Mouse (Mus musculus) kidney, postnatal 0 days (tissue): ENCODE results near the gene Svep1. TPM values are rescaled to one million over a fixed set of nuclear protein-coding genes. Genes with fewer than 3 reads are reported as not detected.

Experiments
- ATAC-seq: fragments of 200-750 bp; cut with Nextera tagmentation; replicated peaks from 2 replicates; pipeline ENCODE4 v1.8.0; 2017; ENCODE audit warnings: low read depth, moderate number of reproducible peaks, moderate TSS enrichment, moderate library complexity; ENCODE audit not compliant: low FRiP score
- DNase-seq: peaks from one replicate; pipeline ENCODE4 v3.0.0-alpha.2; 2016; ENCODE audit warnings: low spot score
- H3K27ac ChIP-seq: fragments of 300-500 bp; sonication (generic); 2 replicates; pipeline ENCODE4 v1.5.1; 2014; ENCODE audit warnings: mild to moderate bottlenecking
- H3K27me3 ChIP-seq: fragments of 300-500 bp; sonication (generic); 2 replicates; pipeline ENCODE4 v1.6.1; 2014; ENCODE audit warnings: low read length, mixed read lengths; ENCODE audit not compliant: insufficient read depth
- H3K36me3 ChIP-seq: fragments of 300-500 bp; sonication (generic); 2 replicates; pipeline ENCODE4 v1.6.1; 2014; ENCODE audit warnings: low read length, mixed read lengths; ENCODE audit not compliant: insufficient read depth
- H3K4me1 ChIP-seq: fragments of 300-500 bp; sonication (generic); replicated peaks from 2 replicates; pipeline ENCODE4 v1.6.1; 2014; ENCODE audit warnings: antibody characterized with exemption, low read length, mixed read lengths; ENCODE audit not compliant: insufficient read depth
- H3K4me2 ChIP-seq: fragments of 300-500 bp; sonication (generic); 2 replicates; pipeline ENCODE4 v1.6.1; 2014; ENCODE audit warnings: mild to moderate bottlenecking, low read length, moderate library complexity, mixed read lengths
- H3K4me3 ChIP-seq: fragments of 300-500 bp; sonication (generic); replicated peaks from 2 replicates; pipeline ENCODE4 v1.5.1; 2014; ENCODE audit warnings: low read depth, low read length
- H3K9ac ChIP-seq: fragments of 300-500 bp; sonication (generic); 2 replicates; pipeline ENCODE4 v1.6.1; 2014; ENCODE audit warnings: low read depth, low read length
- H3K9me3 ChIP-seq: fragments of 300-500 bp; sonication (generic); replicated peaks from 2 replicates; pipeline ENCODE4 v1.6.1; 2016; ENCODE audit warnings: low read length, inconsistent platforms, mixed read lengths
- CTCF ChIP-seq: IDR thresholded peaks from 2 replicates; pipeline ENCODE4 v1.5.1; 2016; ENCODE audit warnings: antibody characterized with exemption, low read depth, mild to moderate bottlenecking, moderate library complexity
- WGBS: fragments of 180-500 bp; shearing (Covaris S2); extraction: QIAGEN DNeasy Blood & Tissue Kit; methylation state at CpG from one replicate; pipeline ENCODE4 v1.1.7; 2014; 5-methylcytosine and 5-hydroxymethylcytosine counted together
- polyA plus RNA-seq: library from polyadenylated mRNA; unstranded; fragments of >200 nt; fragmentation: Nextera tagmentation; extraction: Ambion mirVana; gene quantifications from 2 replicates; pipeline ENCODE4 v1.2.1, GENCODE M21; 2015

The Svep1 gene
- polyA plus RNA-seq, 1 experiment from 2014 or later, result 2.5 TPM

DNA sequence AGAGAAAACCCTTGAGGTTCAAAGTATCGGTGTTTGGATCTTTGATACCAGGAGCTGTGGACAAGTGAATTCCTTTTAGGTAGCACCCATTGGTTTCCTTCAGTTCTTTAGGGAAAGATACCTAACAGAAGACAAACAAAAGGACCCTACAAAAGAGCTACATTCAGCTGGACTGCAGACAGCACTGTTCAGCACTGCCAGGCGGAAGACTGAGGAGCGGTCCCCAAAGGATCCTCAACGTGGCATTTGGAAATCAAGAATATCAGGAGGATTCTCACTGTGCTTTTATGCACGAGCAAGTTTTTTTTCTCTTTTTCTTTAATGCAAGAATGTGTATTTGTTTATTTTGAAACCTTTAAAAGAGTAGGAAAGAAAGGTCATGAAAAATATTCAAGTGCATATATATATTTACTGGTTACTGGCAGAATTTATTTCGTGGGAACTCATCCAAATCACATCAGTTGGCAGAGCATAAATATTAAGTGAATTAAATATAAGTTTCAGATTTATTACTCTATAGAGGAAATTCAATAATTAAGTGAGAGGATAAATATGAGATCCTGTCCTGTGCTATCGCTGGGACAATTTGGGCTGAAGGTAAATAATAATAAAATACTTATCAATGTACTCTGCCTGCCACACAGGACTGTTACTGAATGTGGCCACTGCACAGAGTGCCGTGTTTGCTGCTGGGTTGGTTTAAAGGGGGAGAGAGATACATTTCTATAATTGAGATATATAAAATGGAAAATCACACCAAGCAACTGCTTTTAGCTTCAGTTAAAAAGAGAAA is 66.7 kb downstream of the Svep1 start:
- Histone ChIP-seq H3K27ac (no peak overlapping the region), H3K4me3 (no peak overlapping the region), H3K36me3 (no peaks in the 10 kb centered on the region), H3K27me3 (no peaks in the 10 kb centered on the region), H3K4me2 (no peak overlapping the region), H3K9me3 (no peaks in the 10 kb centered on the region), H3K9ac (no peak overlapping the region), H3K4me1 (no peaks in the 10 kb centered on the region)
- no peak for ATAC-seq
- no peak for DNase-seq
- WGBS, result 73% methylated on average over 8 of the region's 8 CpGs
- no peak for TF ChIP-seq CTCF

- ATAC-seq (no peak), DNase-seq (no peak)
- Histone ChIP-seq H3K36me3 (no peaks in the 10 kb centered on the region), H3K27ac (no peak overlapping the region), H3K4me2 (no peak overlapping the region), H3K9ac (no peak overlapping the region), H3K9me3 (no peaks in the 10 kb centered on the region), H3K4me3 (no peak overlapping the region), H3K4me1 (no peaks in the 10 kb centered on the region), H3K27me3 (no peaks in the 10 kb centered on the region)
- 77% methylated on average over 6 of the region's 6 CpGs for WGBS
- no peak for TF ChIP-seq CTCF
These were observed 67.4 kb downstream of the Svep1 start for GRCm38 (mm10) chr4:58139241-58139640.

- Histone ChIP-seq H3K4me2 (no peak overlapping the region), H3K9ac (no peak overlapping the region), H3K27ac (no peak overlapping the region), H3K36me3 (no peaks in the 10 kb centered on the region), H3K27me3 (no peaks in the 10 kb centered on the region), H3K9me3 (no peaks in the 10 kb centered on the region), H3K4me1 (no peaks in the 10 kb centered on the region), H3K4me3 (no peak overlapping the region)
- ATAC-seq, result no peak
- no peak for DNase-seq
- WGBS, result 80% methylated on average over 1 of the region's 1 CpGs
- TF ChIP-seq CTCF, result no peak
These were observed 72.9 kb downstream of the Svep1 start for GRCm38 (mm10) chr4:58133610-58134309.

DNA sequence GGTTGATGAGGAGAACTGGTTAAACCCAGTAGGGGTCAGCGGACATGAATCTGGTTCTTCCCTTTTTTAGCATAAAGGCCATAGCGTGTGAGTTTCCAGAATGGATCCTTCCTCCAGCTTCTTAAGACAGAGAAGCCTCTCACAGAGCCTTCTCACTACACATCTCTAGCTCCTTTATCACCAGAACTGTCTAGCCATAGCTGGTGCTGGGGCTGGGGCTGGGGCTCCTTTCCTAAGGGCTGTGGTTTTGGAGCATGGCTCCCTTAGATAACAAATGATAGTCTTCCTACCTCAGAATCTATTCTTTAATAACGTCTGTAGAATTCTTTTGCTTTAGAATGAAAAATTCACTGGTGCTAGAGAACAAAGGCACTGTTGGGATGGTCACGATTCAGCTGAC is 76.8 kb downstream of the Svep1 start:
- Histone ChIP-seq H3K9me3 (no peaks in the 10 kb centered on the region), H3K36me3 (no peaks in the 10 kb centered on the region), H3K27ac (no peak overlapping the region), H3K4me2 (no peak overlapping the region), H3K4me3 (no peak overlapping the region), H3K4me1 (no peaks in the 10 kb centered on the region), H3K27me3 (no peaks in the 10 kb centered on the region), H3K9ac (no peak overlapping the region)
- DNase-seq (no peak), ATAC-seq (no peak)
- no peak for TF ChIP-seq CTCF
- 93% methylated on average over 4 of the region's 4 CpGs for WGBS

DNA sequence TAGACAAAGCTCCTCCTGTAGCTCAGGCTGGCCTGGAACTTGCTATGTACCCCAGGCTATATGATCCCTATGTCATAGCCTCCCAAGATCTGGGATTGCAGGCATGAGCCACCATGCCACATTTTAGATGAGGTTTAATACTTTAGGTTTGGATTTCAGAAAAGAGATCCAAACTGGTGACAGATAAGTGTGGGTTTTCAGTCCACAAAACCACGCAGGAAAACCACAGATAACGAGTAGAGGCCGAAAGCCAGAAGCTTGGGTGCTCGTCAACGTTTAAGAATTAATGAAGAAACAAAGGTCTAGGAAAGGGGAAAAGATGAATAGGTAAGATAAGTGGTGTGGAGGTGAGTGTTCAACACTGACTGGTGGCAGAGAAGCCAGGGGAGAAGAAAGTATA is 79.6 kb downstream of the Svep1 start:
- no peak overlapping the region for H3K4me3 ChIP-seq
- no peak for TF ChIP-seq CTCF
- ATAC-seq (no peak), DNase-seq (no peak)
- H3K4me1 ChIP-seq, result no peaks in the 10 kb centered on the region
- H3K27ac ChIP-seq, result no peak overlapping the region
- no peak overlapping the region for H3K9ac ChIP-seq
- no peaks in the 10 kb centered on the region for H3K9me3 ChIP-seq
- no peak overlapping the region for H3K4me2 ChIP-seq
- no peaks in the 10 kb centered on the region for H3K36me3 ChIP-seq
- WGBS, result 89% methylated on average over 5 of the region's 5 CpGs
- H3K27me3 ChIP-seq, result no peaks in the 10 kb centered on the region

- no peak overlapping the region for H3K4me3 ChIP-seq
- H3K27me3 ChIP-seq, result no peaks in the 10 kb centered on the region
- no peak overlapping the region for H3K4me2 ChIP-seq
- H3K9me3 ChIP-seq, result no peaks in the 10 kb centered on the region
- H3K9ac ChIP-seq, result no peak overlapping the region
- no peak for DNase-seq
- no peaks in the 10 kb centered on the region for H3K36me3 ChIP-seq
- ATAC-seq, result no peak
- no peaks in the 10 kb centered on the region for H3K4me1 ChIP-seq
- no peak overlapping the region for H3K27ac ChIP-seq
- no peak for TF ChIP-seq CTCF
- WGBS, result 88% methylated on average over 8 of the region's 8 CpGs
These were observed 91.2 kb downstream of the Svep1 start for GRCm38 (mm10) chr4:58115452-58115851.
